Mouse (Mus musculus): ENCODE results near the gene Mccc1.

Mccc1 gene

GRCm38 (mm10) chr3:35964928-35965327 is 35.5 kb downstream of the Mccc1 start:
- no peak for DNase-seq (ENCODE audit: low spot score)

GRCm38 (mm10) chr3:35963921-35964320 is 36.6 kb downstream of the Mccc1 start:
- no peak for DNase-seq (ENCODE audit: low spot score)

- DNase-seq (ENCODE audit: low spot score): no peak
Measured at GRCm38 (mm10) chr3:35963401-35963800, 37.1 kb downstream of the Mccc1 start.

- no peak for DNase-seq (ENCODE audit: low spot score)
Measured at GRCm38 (mm10) chr3:35962967-35963366, 37.5 kb downstream of the Mccc1 start.

GRCm38 (mm10) chr3:35957230-35957629 is 43.2 kb downstream of the Mccc1 start:
- no peak for DNase-seq (ENCODE audit: low spot score)

- DNase-seq (ENCODE audit: low spot score): no peak
Measured at GRCm38 (mm10) chr3:35954901-35955575, 45.4 kb downstream of the Mccc1 start.

GRCm38 (mm10) chr3:35953816-35954215 is 46.7 kb downstream of the Mccc1 start:
- no peak for DNase-seq (ENCODE audit: low spot score)

GRCm38 (mm10) chr3:35953184-35953583 is 47.3 kb downstream of the Mccc1 start:
- DNase-seq (ENCODE audit: low spot score): no peak

- DNase-seq (ENCODE audit: low spot score): no peak
Measured at GRCm38 (mm10) chr3:35948197-35948596, 52.3 kb downstream of the Mccc1 start.

GRCm38 (mm10) chr3:35940520-35941135 is 59.9 kb downstream of the Mccc1 start:
- no peak for DNase-seq (ENCODE audit: low spot score)

- no peak for DNase-seq (ENCODE audit: low spot score)
Measured at GRCm38 (mm10) chr3:35940047-35940446, 60.4 kb downstream of the Mccc1 start.

GRCm38 (mm10) chr3:35937345-35937744 is 63.1 kb downstream of the Mccc1 start, which contains the start of gene Dcun1d1:
Gene Dcun1d1 (minus strand): TSS chr3:35937445.
- DNase-seq (ENCODE audit: low spot score): no peak

GRCm38 (mm10) chr3:35933405-35933777 is 67.1 kb downstream of the Mccc1 start:
- no peak for DNase-seq (ENCODE audit: low spot score)

GRCm38 (mm10) chr3:35932735-35933404 is 67.6 kb downstream of the Mccc1 start:
- DNase-seq (ENCODE audit: low spot score): peak; percentile 86

GRCm38 (mm10) chr3:35931896-35932727 is 68.4 kb downstream of the Mccc1 start:
- DNase-seq (ENCODE audit: low spot score): peak; percentile 63

GRCm38 (mm10) chr3:35931359-35931758 is 69.1 kb downstream of the Mccc1 start:
- no peak for DNase-seq (ENCODE audit: low spot score)

GRCm38 (mm10) chr3:35929831-35930230 is 70.6 kb downstream of the Mccc1 start:
- no peak for DNase-seq (ENCODE audit: low spot score)

GRCm38 (mm10) chr3:35929406-35929805 is 71.1 kb downstream of the Mccc1 start:
- DNase-seq (ENCODE audit: low spot score): no peak

- DNase-seq (ENCODE audit: low spot score): no peak
Measured at GRCm38 (mm10) chr3:35925852-35926251, 74.6 kb downstream of the Mccc1 start.

GRCm38 (mm10) chr3:35924007-35924406 is 76.5 kb downstream of the Mccc1 start:
- no peak for DNase-seq (ENCODE audit: low spot score)

GRCm38 (mm10) chr3:35923495-35923894 is 77.0 kb downstream of the Mccc1 start:
- DNase-seq (ENCODE audit: low spot score): no peak

GRCm38 (mm10) chr3:35922522-35922921 is 78.0 kb downstream of the Mccc1 start:
- no peak for DNase-seq (ENCODE audit: low spot score)

All from ovary, postnatal 36 days (tissue).